Mouse (Mus musculus) left cerebral cortex, adult 8-10 months (tissue): ENCODE measurements around the gene Ubxn7. TPM values are rescaled to one million over a fixed set of nuclear protein-coding genes. Genes with fewer than 3 reads are reported as not detected.

Experiments used
- DNase-seq, 2 experiments: peaks; one replicate each; pipeline ENCODE4 v3.0.0; 2022; ENCODE audit warnings: low spot score in 2 of 2
- total RNA-seq, 4 experiments: library from RNA; stranded (reverse); gene quantifications; 2 replicates each; pipeline ENCODE4 v1.2.4; 2022

Gene Ubxn7
- total RNA-seq, 4 experiments from 2014 or later, result 50.1 to 58.7 (median 53.2) TPM

GRCm38 (mm10) chr16:32431926-32432325 is 99.9 kb downstream of the Ubxn7 start:
- no peak for DNase-seq

GRCm38 (mm10) chr16:32433138-32433537 is 101.1 kb downstream of the Ubxn7 start:
- DNase-seq, result no peak

- DNase-seq, result no peak
Observed at GRCm38 (mm10) chr16:32434066-32434465, 102.0 kb downstream of the Ubxn7 start.

GRCm38 (mm10) chr16:32434691-32435090 is 102.6 kb downstream of the Ubxn7 start:
- DNase-seq, result no peak

- no peak for DNase-seq
Observed at GRCm38 (mm10) chr16:32436657-32437056, 104.6 kb downstream of the Ubxn7 start.

- no peak for DNase-seq
Observed at GRCm38 (mm10) chr16:32437266-32437665, 105.2 kb downstream of the Ubxn7 start.

GRCm38 (mm10) chr16:32441432-32441831 is 109.4 kb downstream of the Ubxn7 start:
- DNase-seq, result no peak

Other genes with a start within 250 kb of the Ubxn7 start
- gene Pigx, start 232.5 kb upstream of the Ubxn7 start, total RNA-seq, result 10 to 100 TPM; 24.1 to 27.8 (median 24.8) TPM
- gene Cep19, start 232.5 kb upstream of the Ubxn7 start, total RNA-seq, result 10 to 100 TPM; 59.5 to 66.8 (median 64.2) TPM
- gene Nrros, start 166.7 kb upstream of the Ubxn7 start, total RNA-seq, result 1 to 10 TPM; 6.4 to 8.9 (median 8.6) TPM
- not detected for gene Bex6, start 152.4 kb upstream of the Ubxn7 start, total RNA-seq
- gene Fbxo45, start 85.1 kb upstream of the Ubxn7 start, total RNA-seq, result 10 to 100 TPM; 42.5 to 44.2 (median 43.9) TPM
- gene Wdr53, start 85.0 kb upstream of the Ubxn7 start, total RNA-seq, result 10 to 100 TPM in 3 of 4 experiments, 1 to 10 TPM in 1; 9.8 to 14.5 (median 12.9) TPM
- gene Smco1, start 60.8 kb upstream of the Ubxn7 start, total RNA-seq, result under 1 TPM; 0.25 to 0.62 (median 0.36) TPM
- gene Rnf168, start 54.8 kb upstream of the Ubxn7 start, total RNA-seq, result 10 to 100 TPM; 25.0 to 28.0 (median 26.0) TPM
- under 1 TPM in 1 of 4 experiments, not detected in 3; 0.27 TPM for gene Tm4sf19, start 68.2 kb downstream of the Ubxn7 start, total RNA-seq
- gene Tctex1d2, start 87.4 kb downstream of the Ubxn7 start, total RNA-seq, result 10 to 100 TPM; 17.5 to 21.3 (median 20.0) TPM
- 10 to 100 TPM; 40.0 to 46.7 (median 43.6) TPM for gene Pcyt1a, start 98.7 kb downstream of the Ubxn7 start, total RNA-seq
- gene Slc51a, start 155.6 kb downstream of the Ubxn7 start, total RNA-seq, result not detected
- gene Zdhhc19, start 164.0 kb downstream of the Ubxn7 start, total RNA-seq, result not detected